Mouse (Mus musculus) kidney, adult 2 months (tissue): ENCODE data around the gene Nacad. TPM values are rescaled to one million over a fixed set of nuclear protein-coding genes. Genes with fewer than 3 reads are reported as not detected.

Experiments
- DNase-seq: peaks from one replicate; pipeline ENCODE4 v3.0.0; 2021
- H3K27ac ChIP-seq: fragments of 200-500 bp; 2 replicates; pipeline ENCODE4 v1.5.1; 2012; ENCODE audit warnings: low read depth, low read length, control low read depth, inconsistent platforms; ENCODE audit not compliant: insufficient read depth
- H3K27me3 ChIP-seq: fragments of 200-500 bp; replicated peaks from 2 replicates; pipeline ENCODE4 v1.6.1; 2012; ENCODE audit warnings: mild to moderate bottlenecking, moderate library complexity, low read length, inconsistent platforms; ENCODE audit not compliant: control insufficient read depth, insufficient read depth
- H3K36me3 ChIP-seq: fragments of 200-500 bp; 2 replicates; pipeline ENCODE4 v1.6.1; 2012; ENCODE audit warnings: mild to moderate bottlenecking, moderate library complexity, low read length, inconsistent platforms; ENCODE audit not compliant: control insufficient read depth, insufficient read depth
- H3K4me1 ChIP-seq: fragments of 200-500 bp; 2 replicates; pipeline ENCODE4 v1.6.1; 2011; ENCODE audit warnings: low read length; ENCODE audit not compliant: control insufficient read depth, insufficient read depth
- H3K4me3 ChIP-seq: fragments of 200-500 bp; 2 replicates; pipeline ENCODE4 v1.5.1; 2011; ENCODE audit warnings: mild to moderate bottlenecking, low read depth, low read length, control low read depth; ENCODE audit not compliant: insufficient read depth
- CTCF ChIP-seq: fragments of 200-500 bp; conservative IDR thresholded peaks from 2 replicates; pipeline ENCODE4 v1.5.1; 2011; ENCODE audit warnings: low read depth, mild to moderate bottlenecking, control low read depth, low read length, moderate library complexity, mixed read lengths; ENCODE audit not compliant: insufficient read depth, insufficient read length
- POLR2A ChIP-seq: fragments of 200-500 bp; IDR thresholded peaks from one replicate; pipeline ENCODE4 v1.6.1; 2011; ENCODE audit warnings: low read depth, low read length, control low read depth
- WGBS: fragments of 180-500 bp; shearing (Covaris S2); methylation state at CpG from one replicate; pipeline ENCODE4 v1.1.7; 2018; 5-methylcytosine and 5-hydroxymethylcytosine counted together
- polyA plus RNA-seq: library from polyadenylated mRNA; depleted of rRNA; stranded (reverse); fragments of >200 nt; gene quantifications from 2 replicates; pipeline ENCODE4 v1.2.3, GENCODE M21; 2012

Nacad gene
- polyA plus RNA-seq, 1 experiment, result 2.7 TPM

GRCm38 (mm10) chr11:6598191-6598889 lies 7.5 kb downstream of the Nacad start:
- Histone ChIP-seq H3K27me3 (no peaks in the 10 kb centered on the region), H3K36me3 (no peaks in the 10 kb centered on the region), H3K27ac (no peak overlapping the region), H3K4me3 (no peak overlapping the region), H3K4me1 (no peaks in the 10 kb centered on the region)
- no peak for DNase-seq
- 68% methylated on average over 19 of the region's 19 CpGs for WGBS
- no peak for TF ChIP-seq CTCF
- TF ChIP-seq POLR2A, result no peak

DNA sequence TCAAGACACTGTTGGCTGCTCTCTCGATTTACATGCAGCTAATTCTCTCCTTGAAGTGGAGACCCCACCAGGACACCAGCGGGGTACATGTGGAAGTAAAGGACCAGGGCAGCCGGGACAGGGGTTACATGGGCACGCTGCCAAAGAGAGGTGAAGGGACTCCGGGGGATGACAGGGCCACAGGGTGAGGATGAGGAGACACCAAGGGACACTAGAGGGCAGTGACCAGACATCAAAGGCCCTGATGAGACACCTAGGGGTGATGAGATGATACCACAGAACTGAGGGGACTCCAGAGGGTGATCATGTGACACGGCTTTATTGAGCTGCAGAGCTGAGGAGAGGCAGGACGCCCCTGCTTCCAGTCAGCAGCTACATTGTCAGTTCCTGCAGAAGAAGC lies 8.3 kb downstream of the Nacad start:
- H3K4me1 ChIP-seq, result no peaks in the 10 kb centered on the region
- H3K4me3 ChIP-seq, result no peak overlapping the region
- DNase-seq, result no peak
- no peak overlapping the region for H3K27ac ChIP-seq
- WGBS, result 76% methylated on average over 7 of the region's 7 CpGs
- H3K27me3 ChIP-seq, result no peaks in the 10 kb centered on the region
- no peaks in the 10 kb centered on the region for H3K36me3 ChIP-seq
- TF ChIP-seq POLR2A, result no peak
- no peak for TF ChIP-seq CTCF

DNA sequence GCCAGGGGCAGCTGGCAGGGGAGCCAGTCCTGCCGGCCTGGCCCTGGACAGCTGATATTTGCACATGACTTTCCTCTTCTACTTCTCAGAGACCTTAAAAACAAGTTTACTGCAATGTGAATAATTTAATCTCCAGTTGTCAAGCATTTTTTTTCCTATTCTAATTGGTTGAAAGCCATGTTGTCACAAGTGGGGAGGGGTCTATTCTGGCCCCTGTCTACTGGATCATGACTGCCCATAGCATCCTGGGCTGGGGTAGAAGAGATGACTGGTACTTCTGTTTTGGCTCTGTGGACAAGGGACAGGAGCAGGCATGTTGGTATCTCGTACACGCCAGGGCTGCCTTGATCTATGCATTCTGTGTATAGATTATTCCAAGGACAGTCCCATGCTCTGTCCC lies 9.2 kb downstream of the Nacad start:
- 82% methylated on average over 3 of the region's 3 CpGs for WGBS
- no peak for DNase-seq
- no peaks in the 10 kb centered on the region for H3K36me3 ChIP-seq

DNA sequence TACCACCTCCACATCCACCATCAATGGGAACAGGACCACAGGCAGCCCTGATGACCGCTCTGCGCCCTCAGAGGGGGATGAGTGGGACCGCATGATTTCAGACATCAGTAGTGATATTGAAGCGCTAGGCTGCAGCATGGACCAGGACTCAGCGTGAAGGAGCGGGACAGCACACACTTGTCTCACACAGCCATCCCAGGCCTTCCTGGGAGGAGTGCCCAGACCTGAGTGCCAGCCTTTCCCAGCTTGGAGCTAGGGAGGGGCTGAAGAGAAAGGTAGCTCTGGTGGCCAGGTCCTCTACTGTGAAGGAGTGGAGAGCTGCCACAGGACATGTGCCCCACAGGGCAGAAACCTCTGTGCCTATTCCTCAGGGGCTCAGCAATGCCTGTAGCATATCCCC lies 9.6 kb downstream of the Nacad start:
- TF ChIP-seq POLR2A, result no peak
- no peak for TF ChIP-seq CTCF
- Histone ChIP-seq H3K27ac (no peak overlapping the region), H3K4me1 (no peaks in the 10 kb centered on the region), H3K27me3 (no peaks in the 10 kb centered on the region), H3K36me3 (no peaks in the 10 kb centered on the region), H3K4me3 (no peak overlapping the region)
- no peak for DNase-seq
- 95% methylated on average over 6 of the region's 6 CpGs for WGBS

More for the DNA sequence above, 9.2 kb downstream of the Nacad start:
- Histone ChIP-seq H3K27ac (no peak overlapping the region), H3K4me1 (no peaks in the 10 kb centered on the region), H3K27me3 (no peaks in the 10 kb centered on the region), H3K4me3 (no peak overlapping the region)
- TF ChIP-seq POLR2A (no peak), CTCF (no peak)

GRCm38 (mm10) chr11:6595339-6595738 lies 10.5 kb downstream of the Nacad start:
- Histone ChIP-seq H3K27ac (no peak overlapping the region), H3K4me1 (no peaks in the 10 kb centered on the region), H3K36me3 (no peaks in the 10 kb centered on the region), H3K27me3 (no peaks in the 10 kb centered on the region), H3K4me3 (no peak overlapping the region)
- DNase-seq, result no peak
- 83% methylated on average over 5 of the region's 5 CpGs for WGBS
- TF ChIP-seq POLR2A (no peak), CTCF (no peak)

DNA sequence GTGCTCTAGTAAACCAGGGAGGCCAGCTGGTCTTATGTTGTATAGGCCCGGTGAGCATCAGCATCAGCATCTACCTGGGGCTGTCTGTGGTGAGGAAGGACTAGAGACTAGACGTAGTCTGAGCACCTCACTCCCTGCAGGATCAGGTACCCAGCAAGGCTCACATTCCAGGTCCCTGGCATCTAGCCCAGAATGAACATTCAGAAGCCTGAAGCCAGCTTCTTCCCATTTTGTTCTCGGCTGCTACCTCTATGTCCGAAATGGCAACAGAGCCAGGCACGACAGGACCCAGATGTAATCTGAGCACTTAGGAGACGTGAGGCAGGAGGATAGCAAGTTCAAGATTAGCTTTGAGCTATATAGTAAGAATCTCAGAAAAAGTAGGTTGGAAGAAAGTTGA lies 11.0 kb downstream of the Nacad start:
- Histone ChIP-seq H3K36me3 (no peaks in the 10 kb centered on the region), H3K27me3 (no peaks in the 10 kb centered on the region), H3K27ac (no peak overlapping the region), H3K4me1 (no peaks in the 10 kb centered on the region), H3K4me3 (no peak overlapping the region)
- DNase-seq, result peak; percentile 47
- no peak for TF ChIP-seq CTCF
- no peak for TF ChIP-seq POLR2A
- 74% methylated on average over 6 of the region's 6 CpGs for WGBS

GRCm38 (mm10) chr11:6593406-6593805 lies 12.4 kb downstream of the Nacad start:
- TF ChIP-seq CTCF, result no peak
- no peak for TF ChIP-seq POLR2A
- Histone ChIP-seq H3K36me3 (no peaks in the 10 kb centered on the region), H3K4me1 (no peaks in the 10 kb centered on the region), H3K27me3 (no peaks in the 10 kb centered on the region), H3K4me3 (no peak overlapping the region), H3K27ac (no peak overlapping the region)
- WGBS, result 81% methylated on average over 11 of the region's 11 CpGs
- DNase-seq, result no peak
